Mouse (Mus musculus): ENCODE measurements around the gene BC117090.

- TF ChIP-seq GATA1 (IDR thresholded peaks at IDR 0.05; ENCODE audit: low read length) (no peak), TAL1 (IDR thresholded peaks at IDR 0.05; ENCODE audit: low read length) (no peak)
Observed at GRCm38 (mm10) chr16:36319286-36319685, 14.8 kb downstream of the BC117090 start.

Measured in erythroblast, embryonic 14.5 days (primary cell).